Comparison of ENCODE assay signal across 8 mouse cellular contexts in the genomic region with DNA sequence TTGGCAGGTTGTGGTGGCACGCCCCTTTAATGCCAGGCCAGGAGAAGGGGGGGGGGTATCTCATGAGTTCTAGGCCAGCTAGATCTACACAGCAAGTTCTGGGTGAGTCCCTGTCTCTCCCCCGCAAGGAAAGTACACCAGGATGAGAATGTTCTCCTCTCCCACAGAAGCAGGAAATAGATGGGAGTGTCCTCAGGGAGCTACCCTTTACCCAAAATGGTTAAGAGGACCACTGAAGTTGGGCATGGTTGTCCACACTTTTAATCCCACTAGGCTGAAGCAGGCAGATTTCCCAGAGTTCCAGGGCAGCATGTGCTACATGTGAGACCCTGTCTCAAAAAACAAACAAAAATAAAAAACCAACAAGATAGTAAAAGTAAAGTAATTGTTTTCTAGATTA. TPM values are rescaled to one million over a fixed set of nuclear protein-coding genes. Genes with fewer than 3 reads are reported as not detected.
DNase-seq lines count a peak whose midpoint lies in the region; ATAC-seq and TF ChIP-seq lines count a peak whose summit lies in the region.

No protein-coding gene starts in this region.

- no peaks in the 10 kb centered on the region for H3K9me3 ChIP-seq in erythroblast, embryonic 14.5 days (ENCODE audit: control insufficient read depth, low read length)
- H3K9me3 ChIP-seq in forebrain, embryonic 15.5 days: no peaks in the 10 kb centered on the region
- no peaks in the 10 kb centered on the region for H3K9me3 ChIP-seq in limb, embryonic 14.5 days (ENCODE audit: control insufficient read depth, low read length)

- no peak for TF ChIP-seq POLR2A in limb, embryonic 14.5 days (IDR thresholded peaks at IDR 0.05; ENCODE audit: borderline replicate concordance, extremely low read depth, insufficient read depth, insufficient read length)

- H3K9ac ChIP-seq in forebrain, embryonic 15.5 days (replicated peaks): no peak overlapping the region
- peak overlapping the region; percentile 99 for H3K9ac ChIP-seq in limb, embryonic 14.5 days (ENCODE audit: low read depth, low read length, severe bottlenecking)

- peaks cover 7% of the 10 kb centered on the region for H3K36me3 ChIP-seq in erythroblast, embryonic 14.5 days (ENCODE audit: control insufficient read depth)
- H3K36me3 ChIP-seq in forebrain, embryonic 15.5 days: no peaks in the 10 kb centered on the region
- no peaks in the 10 kb centered on the region for H3K36me3 ChIP-seq in limb, embryonic 14.5 days (ENCODE audit: control insufficient read depth, insufficient read depth, low read length)

- H3K4me3 ChIP-seq in erythroblast, embryonic 14.5 days (replicated peaks): peak overlapping the region; percentile 100
- peak overlapping the region; percentile 100 for H3K4me3 ChIP-seq in forebrain, embryonic 15.5 days
- H3K4me3 ChIP-seq in limb, embryonic 14.5 days (replicated peaks; ENCODE audit: low read length): peak overlapping the region; percentile 83

- peak overlapping the region; percentile 99; the same call in 1 of the 2 replicates for H3K27ac ChIP-seq in forebrain, embryonic 15.5 days (replicated peaks)
- H3K27ac ChIP-seq in limb, embryonic 14.5 days (replicated peaks; ENCODE audit: low read depth, low read length): peak overlapping the region; percentile 97

- DNase-seq in CD4-positive helper T cell, adult 2 months (ENCODE audit: low read depth, low spot score): peak; percentile 20
- no peak for DNase-seq in limb, embryonic 14.5 days (ENCODE audit: low spot score)
- no peak for DNase-seq in adrenal gland, postnatal 25 days
- no peak for DNase-seq in left cerebral cortex, adult 8-10 months (ENCODE audit: low spot score in 2 of 2)
- DNase-seq in urinary bladder, postnatal 4 days (ENCODE audit: low spot score in 2 of 2): no peak

- H3K4me2 ChIP-seq in forebrain, embryonic 15.5 days (replicated peaks): no peak overlapping the region
- peak overlapping the region; percentile 46; the same call in 1 of the 2 replicates for H3K4me2 ChIP-seq in limb, embryonic 14.5 days (replicated peaks; ENCODE audit: low read depth, low read length, severe bottlenecking)

- ATAC-seq in erythroblast, adult 5-6 weeks (replicated peaks; ENCODE audit: low FRiP score, poor library complexity, severe bottlenecking): no peak
- no peak for ATAC-seq in forebrain, embryonic 15.5 days (replicated peaks)
- no peak for ATAC-seq in limb, embryonic 14.5 days (ENCODE audit: low FRiP score, low read depth)

- 98% methylated on average over 2 of the region's 2 CpGs for WGBS in forebrain, embryonic 15.5 days
- 94% methylated on average over 2 of the region's 2 CpGs for WGBS in limb, embryonic 14.5 days

- H3K4me1 ChIP-seq in erythroblast, embryonic 14.5 days (ENCODE audit: control insufficient read depth): peaks cover 31% of the 10 kb centered on the region
- H3K4me1 ChIP-seq in forebrain, embryonic 15.5 days: peaks cover 22% of the 10 kb centered on the region
- H3K4me1 ChIP-seq in limb, embryonic 14.5 days (ENCODE audit: control insufficient read depth, insufficient read depth, low read length): peaks cover 9% of the 10 kb centered on the region

- H3K27me3 ChIP-seq in erythroblast, embryonic 14.5 days (ENCODE audit: control insufficient read depth): no peaks in the 10 kb centered on the region; the same call in 1 of the 2 replicates
- no peaks in the 10 kb centered on the region for H3K27me3 ChIP-seq in forebrain, embryonic 15.5 days
- H3K27me3 ChIP-seq in limb, embryonic 14.5 days (ENCODE audit: control insufficient read depth, insufficient read depth, low read length): no peaks in the 10 kb centered on the region

RNA-seq across cellular contexts. Expression of gene Csde1, which starts 0.8 kb away (rescaled TPM):
- 1.4 and 2.0 TPM in 2 replicates for polyA plus RNA-seq in erythroblast, embryonic 14.5 days (2012)
- 84.4 and 89.9 TPM in 2 replicates for total RNA-seq in erythroblast, adult 5-6 weeks (2015; ENCODE audit: low replicate concordance)
- 216 and 294 TPM in 2 replicates for total RNA-seq in erythroblast, adult 5-6 weeks (2017; ENCODE audit: low replicate concordance)
- 455 and 463 TPM in 2 replicates for polyA plus RNA-seq in forebrain, embryonic 15.5 days (2015; fragmentation: Nextera tagmentation; extraction: Ambion mirVana)
- 70.3 and 92.6 TPM in 2 replicates for polyA plus RNA-seq in limb, embryonic 14.5 days (2012; rRNA removed)
- 355 and 377 TPM in 2 replicates for polyA plus RNA-seq in limb, embryonic 14.5 days (2014; fragmentation: Nextera tagmentation; extraction: Ambion mirVana)
- 371 and 419 TPM in 2 replicates for total RNA-seq in adrenal gland, postnatal 25 days (2021)
- 100 to 1,000 TPM; 242 to 273 (median 261) TPM for total RNA-seq in left cerebral cortex, adult 8-10 months (2022)

RNA-seq across cellular contexts. Expression of gene Sike1, which starts 24.0 kb away (rescaled TPM):
- 0.17 and 0.42 TPM in 2 replicates for polyA plus RNA-seq in erythroblast, embryonic 14.5 days (2012)
- total RNA-seq in erythroblast, adult 5-6 weeks (2015; ENCODE audit: low replicate concordance): 4.4 and 11.7 TPM in 2 replicates
- total RNA-seq in erythroblast, adult 5-6 weeks (2017; ENCODE audit: low replicate concordance): 3.6 and 7.9 TPM in 2 replicates
- 54.9 and 55.8 TPM in 2 replicates for polyA plus RNA-seq in forebrain, embryonic 15.5 days (2015; fragmentation: Nextera tagmentation; extraction: Ambion mirVana)
- polyA plus RNA-seq in limb, embryonic 14.5 days (2012; rRNA removed): 42.6 and 43.2 TPM in 2 replicates
- 65.3 and 68.2 TPM in 2 replicates for polyA plus RNA-seq in limb, embryonic 14.5 days (2014; fragmentation: Nextera tagmentation; extraction: Ambion mirVana)
- 66.1 and 80.1 TPM in 2 replicates for total RNA-seq in adrenal gland, postnatal 25 days (2021)
- 10 to 100 TPM; 54.7 to 65.9 (median 59.8) TPM for total RNA-seq in left cerebral cortex, adult 8-10 months (2022)

RNA-seq across cellular contexts. Expression of gene Nras, which starts 38.6 kb away (rescaled TPM):
- polyA plus RNA-seq in erythroblast, embryonic 14.5 days (2012): 0.37 and 0.65 TPM in 2 replicates
- 23.4 and 42.7 TPM in 2 replicates for total RNA-seq in erythroblast, adult 5-6 weeks (2015; ENCODE audit: low replicate concordance)
- total RNA-seq in erythroblast, adult 5-6 weeks (2017; ENCODE audit: low replicate concordance): 26.6 and 29.6 TPM in 2 replicates
- polyA plus RNA-seq in forebrain, embryonic 15.5 days (2015; fragmentation: Nextera tagmentation; extraction: Ambion mirVana): 120 and 122 TPM in 2 replicates
- polyA plus RNA-seq in limb, embryonic 14.5 days (2012; rRNA removed): 65.9 and 67.8 TPM in 2 replicates
- polyA plus RNA-seq in limb, embryonic 14.5 days (2014; fragmentation: Nextera tagmentation; extraction: Ambion mirVana): 96.8 and 99.2 TPM in 2 replicates
- total RNA-seq in adrenal gland, postnatal 25 days (2021): 35.6 and 60.0 TPM in 2 replicates
- total RNA-seq in left cerebral cortex, adult 8-10 months (2022): 10 to 100 TPM; 63.7 to 69.1 (median 67.2) TPM

RNA-seq across cellular contexts. Expression of gene Ampd1, which starts 54.4 kb away (rescaled TPM):
- polyA plus RNA-seq in erythroblast, embryonic 14.5 days (2012): not detected in 2 replicates
- total RNA-seq in erythroblast, adult 5-6 weeks (2015; ENCODE audit: low replicate concordance): not detected in 2 replicates
- 0.26 TPM in 1 of 2 replicates, not detected in the other for total RNA-seq in erythroblast, adult 5-6 weeks (2017; ENCODE audit: low replicate concordance)
- polyA plus RNA-seq in forebrain, embryonic 15.5 days (2015; fragmentation: Nextera tagmentation; extraction: Ambion mirVana): 0.09 TPM in 1 of 2 replicates, not detected in the other
- 12.4 and 15.4 TPM in 2 replicates for polyA plus RNA-seq in limb, embryonic 14.5 days (2012; rRNA removed)
- polyA plus RNA-seq in limb, embryonic 14.5 days (2014; fragmentation: Nextera tagmentation; extraction: Ambion mirVana): 4.4 and 8.3 TPM in 2 replicates
- not detected in 2 replicates for total RNA-seq in adrenal gland, postnatal 25 days (2021)
- total RNA-seq in left cerebral cortex, adult 8-10 months (2022): under 1 TPM in 2 of 4 experiments, not detected in 2; 0.23 to 0.54 TPM

RNA-seq across cellular contexts. Expression of gene Nr1h5, which starts 55.5 kb away (rescaled TPM):
- not detected in 2 replicates for polyA plus RNA-seq in erythroblast, embryonic 14.5 days (2012)
- not detected in 2 replicates for total RNA-seq in erythroblast, adult 5-6 weeks (2015; ENCODE audit: low replicate concordance)
- not detected in 2 replicates for total RNA-seq in erythroblast, adult 5-6 weeks (2017; ENCODE audit: low replicate concordance)
- 0.13 TPM in 2 replicates for polyA plus RNA-seq in forebrain, embryonic 15.5 days (2015; fragmentation: Nextera tagmentation; extraction: Ambion mirVana)
- 0.08 TPM in 2 replicates for polyA plus RNA-seq in limb, embryonic 14.5 days (2012; rRNA removed)
- polyA plus RNA-seq in limb, embryonic 14.5 days (2014; fragmentation: Nextera tagmentation; extraction: Ambion mirVana): 0.23 TPM in 1 of 2 replicates, not detected in the other
- total RNA-seq in adrenal gland, postnatal 25 days (2021): not detected in 2 replicates
- total RNA-seq in left cerebral cortex, adult 8-10 months (2022): not detected
